Mouse (Mus musculus) myocyte (in vitro differentiated cells): ENCODE measurements around the gene Htr6.

Source experiments
- CEBPB ChIP-seq: IDR thresholded peaks from 2 replicates; pipeline ENCODE4 v1.6.1; 2011; ENCODE audit warnings: mild to moderate bottlenecking, moderate library complexity; ENCODE audit not compliant: poor library complexity, insufficient read depth, severe bottlenecking
- E2F4 ChIP-seq: IDR thresholded peaks from one replicate; pipeline ENCODE4 v1.6.1; 2011; ENCODE audit warnings: mild to moderate bottlenecking, control low read depth, moderate library complexity; ENCODE audit not compliant: insufficient read depth
- MAX ChIP-seq: IDR thresholded peaks from one replicate; pipeline ENCODE4 v1.6.1; 2011; ENCODE audit warnings: low read depth, mild to moderate bottlenecking, control low read depth
- MYOD1 ChIP-seq, 3 experiments: IDR thresholded peaks; one replicate each; pipeline ENCODE4 v1.6.1; 2011; ENCODE audit warnings: control low read depth in 2 of 3, low read depth in 2 of 3, mild to moderate bottlenecking in 2 of 3, moderate library complexity in 1 of 3; ENCODE audit not compliant: insufficient read length in 2 of 3, control insufficient read depth in 1 of 3
- POLR2A ChIP-seq: IDR thresholded peaks from one replicate; pipeline ENCODE4 v1.6.1; 2011; ENCODE audit warnings: low read depth, mild to moderate bottlenecking, control low read depth, moderate library complexity; ENCODE audit not compliant: insufficient read length
- POLR2AphosphoS2 ChIP-seq: IDR thresholded peaks from one replicate; pipeline ENCODE4 v1.6.1; 2011; ENCODE audit warnings: low read depth, control low read depth; ENCODE audit not compliant: insufficient read length
- REST ChIP-seq: IDR thresholded peaks from one replicate; pipeline ENCODE4 v1.6.1; 2011; ENCODE audit warnings: mild to moderate bottlenecking, control low read depth, moderate library complexity; ENCODE audit not compliant: insufficient read depth, insufficient read length

GRCm38 (mm10) chr4:139057291-139057690, 18.1 kb downstream of the Htr6 start:
- TF ChIP-seq POLR2A, result no peak
- no peak for TF ChIP-seq POLR2AphosphoS2
- no peak for TF ChIP-seq E2F4
- no peak for TF ChIP-seq CEBPB
- TF ChIP-seq MYOD1 (IDR thresholded peaks at IDR 0.05; ENCODE audit: control insufficient read depth in 1 of 3, insufficient read length in 2 of 3, low read depth in 2 of 3), result no peak
- TF ChIP-seq MAX, result no peak
- no peak for TF ChIP-seq REST
